Mouse (Mus musculus) megakaryocyte progenitor cell, adult 5-6 weeks (primary cell): ENCODE measurements around the gene Spata5. TPM values are rescaled to one million over a fixed set of nuclear protein-coding genes. Genes with fewer than 3 reads are reported as not detected.
A peak's percentile ranks its signal among the peaks of the same experiment; 100 is the strongest.

ENCODE experiments used
- ATAC-seq: replicated peaks from 2 replicates; pipeline ENCODE4 v1.8.0; 2016; ENCODE audit warnings: mild to moderate bottlenecking, moderate TSS enrichment, inconsistent platforms; ENCODE audit not compliant: poor library complexity
- total RNA-seq, 2 experiments: library from RNA; stranded (forward) in 1 of 2; stranded (reverse) in 1 of 2; fragments of 157-497, 149-512 nt in 1 of 2; fragments of 200-1000 nt in 1 of 2; gene quantifications; 2 replicates each; pipeline versions ENCODE4 v1.2.3 to v1.2.4; 2015 to 2017

The Spata5 gene
- 68.9 and 78.2 TPM in 2 replicates for total RNA-seq (2015)
- 126 and 148 TPM in 2 replicates for total RNA-seq (2017)

- ATAC-seq: peak; percentile 72
These were observed at the start of gene Spata5 for GRCm38 (mm10) chr3:37419458-37419991. Gene Spata5 (plus strand): TSS chr3:37419896.

GRCm38 (mm10) chr3:37370407-37370806 lies 49.3 kb upstream of the Spata5 start:
- ATAC-seq: peak; percentile 39; the same call in 1 of the 2 replicates

- no peak for ATAC-seq
These were observed 46.0 kb upstream of the Spata5 start for GRCm38 (mm10) chr3:37373712-37374111.

- no peak for ATAC-seq
These were observed 41.8 kb upstream of the Spata5 start for GRCm38 (mm10) chr3:37377926-37378325.

GRCm38 (mm10) chr3:37378412-37378811 lies 41.3 kb upstream of the Spata5 start:
- no peak for ATAC-seq

- peak; percentile 61 for ATAC-seq
These were observed 40.5 kb upstream of the Spata5 start for GRCm38 (mm10) chr3:37379201-37379600.

- ATAC-seq: no peak
These were observed 39.5 kb upstream of the Spata5 start for GRCm38 (mm10) chr3:37379930-37380881.

- ATAC-seq: no peak
These were observed 38.2 kb upstream of the Spata5 start for GRCm38 (mm10) chr3:37381457-37381856.

- ATAC-seq: no peak
These were observed 36.5 kb upstream of the Spata5 start for GRCm38 (mm10) chr3:37383096-37383765.

- 0 out of 2 replicates have a peak, but pooled peaks have one; percentile 20 for ATAC-seq
These were observed 32.4 kb upstream of the Spata5 start for GRCm38 (mm10) chr3:37387310-37387709.

GRCm38 (mm10) chr3:37396930-37397608 lies 22.6 kb upstream of the Spata5 start:
- ATAC-seq: no peak

- ATAC-seq: no peak
These were observed 22.1 kb upstream of the Spata5 start for GRCm38 (mm10) chr3:37397646-37398045.

GRCm38 (mm10) chr3:37398661-37399395 lies 20.9 kb upstream of the Spata5 start:
- ATAC-seq: peak; percentile 98

GRCm38 (mm10) chr3:37401729-37402610 lies 17.7 kb upstream of the Spata5 start:
- no peak for ATAC-seq

GRCm38 (mm10) chr3:37407598-37407997 lies 12.1 kb upstream of the Spata5 start:
- no peak for ATAC-seq

- no peak for ATAC-seq
These were observed 6.2 kb upstream of the Spata5 start for GRCm38 (mm10) chr3:37413446-37413845.

GRCm38 (mm10) chr3:37414413-37414960 lies 5.2 kb upstream of the Spata5 start:
- peak; percentile 62 for ATAC-seq

- no peak for ATAC-seq
These were observed 1.4 kb upstream of the Spata5 start for GRCm38 (mm10) chr3:37418341-37418740.

- ATAC-seq: peak; percentile 40
These were observed 687 bp upstream of the Spata5 start for GRCm38 (mm10) chr3:37418961-37419457.
